Mouse (Mus musculus) ES-Bruce4 (cell line): Measurements from ENCODE around the gene Sncb.
A peak's percentile ranks its signal among the peaks of the same experiment; 100 is the strongest.

Experiments used
- CTCF ChIP-seq: IDR thresholded peaks from one replicate; pipeline ENCODE4 v1.8.1; 2011; ENCODE audit warnings: low read depth, low read length
- EP300 ChIP-seq: IDR thresholded peaks from 2 replicates; pipeline ENCODE4 v1.6.1; 2011; ENCODE audit warnings: low read depth, low read length; ENCODE audit not compliant: insufficient read depth
- POLR2A ChIP-seq: IDR thresholded peaks from one replicate; pipeline ENCODE4 v1.8.1; 2011; ENCODE audit warnings: low read length; ENCODE audit not compliant: insufficient read depth

GRCm38 (mm10) chr13:54723143-54723542, 43.3 kb downstream of the Sncb start:
- TF ChIP-seq CTCF (peak; percentile 50), EP300 (no peak), POLR2A (no peak)
